Mouse (Mus musculus): ENCODE results near the gene Madd. TPM values are rescaled to one million over a fixed set of nuclear protein-coding genes. Genes with fewer than 3 reads are reported as not detected.

Madd gene
- 318 TPM in 1 of 2 replicates, not detected in the other for polyA plus RNA-seq (2012; ENCODE audit: insufficient read depth, insufficient read length, low replicate concordance, missing spikeins)

DNA sequence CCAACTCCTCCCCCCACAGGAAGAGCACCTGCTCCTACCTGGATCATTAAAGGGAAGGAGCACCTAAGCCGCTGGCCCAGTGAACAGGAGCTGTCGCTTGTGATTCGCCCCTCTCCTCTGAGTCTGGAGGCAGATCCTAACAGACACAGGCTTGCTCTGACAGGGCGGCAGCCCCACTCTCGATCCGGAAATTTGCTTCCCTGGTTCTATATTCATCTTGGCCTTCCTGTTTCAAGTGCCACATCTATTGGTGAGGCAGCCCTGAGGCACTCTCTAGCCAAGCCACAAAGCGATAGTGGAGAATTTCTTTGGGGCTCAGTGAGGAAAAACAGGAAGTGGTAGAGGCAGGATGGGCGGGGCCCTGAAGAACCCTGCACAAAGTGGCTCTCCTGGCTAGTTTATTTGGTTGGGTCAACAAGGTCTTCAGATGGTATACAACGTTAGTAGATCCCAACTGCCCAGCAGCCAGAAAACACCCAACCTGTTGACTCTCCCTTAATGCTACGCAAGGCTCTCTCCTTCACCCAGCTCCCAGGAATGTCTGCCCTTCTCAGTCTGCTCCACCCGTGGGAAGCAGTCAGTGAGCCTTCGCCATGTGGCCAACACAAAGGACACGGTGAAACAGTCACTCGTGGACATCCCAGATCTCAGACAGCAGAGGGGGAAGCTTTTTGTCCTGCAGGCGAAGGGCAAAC, at the start of gene Madd:
Gene Madd (minus strand): TSS at position 127 of the 695 bp plus-strand sequence.
- Histone ChIP-seq H3K27ac (ENCODE audit: insufficient read depth, low read depth, low read length) (peak within 1 kb of the TSS; percentile 78), H3K4me1 (ENCODE audit: control insufficient read depth, insufficient read depth, low read length) (peaks cover 8% of the 10 kb centered on the region), H3K4me3 (ENCODE audit: insufficient read depth, low read depth, low read length) (peak within 1 kb of the TSS; percentile 80)
- TF ChIP-seq POLR2A (IDR thresholded peaks at IDR 0.05; ENCODE audit: insufficient read depth, low read depth, low read length) (no peak), CTCF (IDR thresholded peaks at IDR 0.05; ENCODE audit: insufficient read depth, low read depth, low read length) (no peak)
- WGBS: 63% methylated on average over 15 of the region's 15 CpGs

DNA sequence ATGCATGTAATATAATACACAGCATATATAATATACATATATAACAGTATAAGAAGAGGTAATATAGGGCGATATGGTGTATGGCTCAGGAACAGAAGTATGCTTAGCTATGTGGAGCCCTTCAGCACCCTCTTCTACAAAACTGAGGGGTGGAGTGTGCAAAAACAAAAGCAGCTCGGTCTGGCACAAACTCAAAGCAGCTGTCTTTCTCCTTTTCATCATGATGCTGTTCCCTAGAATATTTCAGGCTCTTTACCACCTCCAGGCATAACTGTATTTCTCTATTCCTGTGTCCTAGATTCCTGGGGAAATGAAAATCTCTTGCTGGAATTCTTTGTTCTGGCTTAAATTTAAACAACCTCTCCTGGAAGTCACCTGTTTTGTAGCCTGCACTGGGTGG, 46.1 kb upstream of the Madd start:
- Histone ChIP-seq H3K4me1 (ENCODE audit: control insufficient read depth, insufficient read depth, low read length) (no peaks in the 10 kb centered on the region), H3K27ac (ENCODE audit: insufficient read depth, low read depth, low read length) (no peak overlapping the region), H3K4me3 (ENCODE audit: insufficient read depth, low read depth, low read length) (no peak overlapping the region)
- no peak for TF ChIP-seq CTCF (IDR thresholded peaks at IDR 0.05; ENCODE audit: insufficient read depth, low read depth, low read length)
- TF ChIP-seq POLR2A (IDR thresholded peaks at IDR 0.05; ENCODE audit: insufficient read depth, low read depth, low read length): no peak
- 76% methylated on average over 2 of the region's 2 CpGs for WGBS

DNA sequence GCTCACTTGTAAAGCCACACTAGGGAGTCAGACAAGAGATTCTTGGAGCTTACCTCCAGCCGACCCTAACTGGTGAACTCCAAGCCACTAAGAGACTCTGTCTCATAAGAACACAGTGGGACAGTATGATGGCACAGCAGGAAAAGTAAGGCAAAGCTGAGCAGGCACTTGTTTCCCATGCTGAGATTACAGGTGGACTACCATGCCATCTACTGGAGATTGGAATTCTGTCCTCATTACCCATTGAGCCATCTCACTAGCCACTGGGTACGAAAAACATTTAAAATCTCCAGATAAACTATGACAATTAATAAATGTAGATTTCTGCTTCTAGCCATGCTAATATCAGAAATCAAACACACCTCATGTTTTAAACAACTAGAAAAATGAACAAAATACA, 40.0 kb upstream of the Madd start:
- H3K27ac ChIP-seq (ENCODE audit: insufficient read depth, low read depth, low read length): no peak overlapping the region
- no peak overlapping the region for H3K4me3 ChIP-seq (ENCODE audit: insufficient read depth, low read depth, low read length)
- WGBS: 86% methylated on average over 2 of the region's 2 CpGs
- no peaks in the 10 kb centered on the region for H3K4me1 ChIP-seq (ENCODE audit: control insufficient read depth, insufficient read depth, low read length)
- no peak for TF ChIP-seq CTCF (IDR thresholded peaks at IDR 0.05; ENCODE audit: insufficient read depth, low read depth, low read length)
- TF ChIP-seq POLR2A (IDR thresholded peaks at IDR 0.05; ENCODE audit: insufficient read depth, low read depth, low read length): no peak

DNA sequence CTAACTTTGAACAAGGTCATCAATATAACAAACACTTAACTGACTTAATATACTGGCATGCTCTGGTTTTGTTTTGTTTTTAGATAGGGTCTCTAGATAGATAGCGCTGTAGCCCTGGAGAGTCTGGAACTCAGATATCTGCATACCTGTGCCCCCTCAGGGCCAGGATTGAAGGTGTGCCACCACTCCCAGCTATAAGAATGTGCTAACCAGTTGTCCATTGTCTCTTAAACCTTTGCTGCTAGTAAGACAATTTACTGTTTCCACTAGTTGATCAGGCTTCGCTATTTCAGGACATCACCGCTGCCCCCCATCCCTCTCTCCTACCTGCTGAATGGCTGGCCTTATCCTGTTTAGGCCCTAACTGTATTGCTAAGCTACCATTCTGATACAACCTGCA, 36.9 kb upstream of the Madd start:
- no peaks in the 10 kb centered on the region for H3K4me1 ChIP-seq (ENCODE audit: control insufficient read depth, insufficient read depth, low read length)
- TF ChIP-seq CTCF (IDR thresholded peaks at IDR 0.05; ENCODE audit: insufficient read depth, low read depth, low read length) (no peak), POLR2A (IDR thresholded peaks at IDR 0.05; ENCODE audit: insufficient read depth, low read depth, low read length) (no peak)
- WGBS: 98% methylated on average over 3 of the region's 3 CpGs
- H3K27ac ChIP-seq (ENCODE audit: insufficient read depth, low read depth, low read length): no peak overlapping the region
- no peak overlapping the region for H3K4me3 ChIP-seq (ENCODE audit: insufficient read depth, low read depth, low read length)

DNA sequence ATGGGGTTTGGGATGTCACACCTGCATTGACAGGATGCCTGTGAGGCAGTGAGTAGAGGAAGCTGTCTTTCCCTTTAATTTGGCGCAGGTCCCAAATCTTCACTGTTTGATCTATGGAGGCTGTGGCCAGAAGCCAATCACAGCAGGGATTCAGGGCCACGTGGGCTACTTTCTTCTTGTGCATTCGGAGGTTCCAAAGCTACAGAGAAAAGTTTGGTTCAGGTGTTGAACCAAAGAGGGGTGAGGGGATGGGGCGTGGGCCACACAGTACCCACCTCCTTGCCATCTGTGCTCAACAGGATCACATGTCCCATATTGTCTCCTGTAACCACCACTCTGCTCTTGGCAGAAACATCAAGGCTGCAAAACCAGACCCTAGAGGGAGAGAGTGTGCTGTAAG, 33.4 kb upstream of the Madd start:
- Histone ChIP-seq H3K27ac (ENCODE audit: insufficient read depth, low read depth, low read length) (no peak overlapping the region), H3K4me1 (ENCODE audit: control insufficient read depth, insufficient read depth, low read length) (no peaks in the 10 kb centered on the region), H3K4me3 (ENCODE audit: insufficient read depth, low read depth, low read length) (no peak overlapping the region)
- WGBS: 41% methylated on average over 4 of the region's 4 CpGs
- no peak for TF ChIP-seq CTCF (IDR thresholded peaks at IDR 0.05; ENCODE audit: insufficient read depth, low read depth, low read length)
- TF ChIP-seq POLR2A (IDR thresholded peaks at IDR 0.05; ENCODE audit: insufficient read depth, low read depth, low read length): no peak

DNA sequence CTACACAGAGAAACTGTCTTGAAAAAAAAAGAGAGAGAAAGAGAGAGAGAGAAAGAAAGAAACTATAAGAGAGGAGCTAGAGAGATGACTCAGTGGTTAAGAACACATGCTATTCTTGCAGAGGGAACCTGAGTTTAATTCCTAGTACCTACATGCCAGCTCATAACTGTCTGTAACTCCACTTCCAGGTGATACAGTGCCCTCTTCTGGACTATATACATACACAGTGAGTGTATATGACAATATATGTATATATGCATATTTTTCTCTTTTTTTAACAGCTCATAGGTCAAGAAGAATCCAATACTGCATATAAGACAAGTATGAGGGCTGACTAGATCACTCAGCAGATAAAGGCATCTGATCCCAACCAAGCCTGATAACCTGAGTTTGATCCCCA, 29.7 kb upstream of the Madd start:
- H3K4me1 ChIP-seq (ENCODE audit: control insufficient read depth, insufficient read depth, low read length): no peaks in the 10 kb centered on the region
- TF ChIP-seq POLR2A (IDR thresholded peaks at IDR 0.05; ENCODE audit: insufficient read depth, low read depth, low read length): no peak
- no peak for TF ChIP-seq CTCF (IDR thresholded peaks at IDR 0.05; ENCODE audit: insufficient read depth, low read depth, low read length)
- H3K27ac ChIP-seq (ENCODE audit: insufficient read depth, low read depth, low read length): no peak overlapping the region
- H3K4me3 ChIP-seq (ENCODE audit: insufficient read depth, low read depth, low read length): no peak overlapping the region

DNA sequence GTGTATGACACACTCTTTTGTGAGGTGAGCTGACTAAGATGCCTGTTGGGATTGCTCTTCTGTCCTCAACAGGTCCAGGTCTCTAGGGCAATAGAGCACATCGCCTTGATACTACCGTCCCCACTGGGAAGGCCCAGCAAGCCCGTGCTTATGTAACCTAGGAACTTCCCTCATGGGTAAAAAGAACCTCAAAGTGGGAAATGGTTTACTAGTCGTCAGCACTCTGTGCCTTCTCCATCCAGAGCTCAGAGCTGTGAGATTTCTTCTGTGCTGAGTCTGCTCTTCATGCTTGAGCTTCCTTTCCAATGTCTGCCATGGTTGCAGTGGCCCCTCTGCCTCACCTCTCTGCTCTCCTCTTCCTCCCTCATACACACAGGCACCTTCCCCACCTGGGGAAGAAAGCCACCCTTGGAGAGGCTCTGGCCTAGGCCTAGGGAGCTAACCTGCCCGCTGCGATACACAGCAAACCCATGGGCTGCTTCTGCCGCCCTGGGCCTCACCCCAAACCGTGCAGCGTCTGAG, 22.7 kb upstream of the Madd start:
- H3K4me1 ChIP-seq (ENCODE audit: control insufficient read depth, insufficient read depth, low read length): peaks cover 3% of the 10 kb centered on the region; the same call in 1 of the 2 replicates
- TF ChIP-seq POLR2A (IDR thresholded peaks at IDR 0.05; ENCODE audit: insufficient read depth, low read depth, low read length) (no peak), CTCF (IDR thresholded peaks at IDR 0.05; ENCODE audit: insufficient read depth, low read depth, low read length) (no peak)
- H3K4me3 ChIP-seq (ENCODE audit: insufficient read depth, low read depth, low read length): no peak overlapping the region
- no peak overlapping the region for H3K27ac ChIP-seq (ENCODE audit: insufficient read depth, low read depth, low read length)
- 89% methylated on average over 9 of the region's 9 CpGs for WGBS

DNA sequence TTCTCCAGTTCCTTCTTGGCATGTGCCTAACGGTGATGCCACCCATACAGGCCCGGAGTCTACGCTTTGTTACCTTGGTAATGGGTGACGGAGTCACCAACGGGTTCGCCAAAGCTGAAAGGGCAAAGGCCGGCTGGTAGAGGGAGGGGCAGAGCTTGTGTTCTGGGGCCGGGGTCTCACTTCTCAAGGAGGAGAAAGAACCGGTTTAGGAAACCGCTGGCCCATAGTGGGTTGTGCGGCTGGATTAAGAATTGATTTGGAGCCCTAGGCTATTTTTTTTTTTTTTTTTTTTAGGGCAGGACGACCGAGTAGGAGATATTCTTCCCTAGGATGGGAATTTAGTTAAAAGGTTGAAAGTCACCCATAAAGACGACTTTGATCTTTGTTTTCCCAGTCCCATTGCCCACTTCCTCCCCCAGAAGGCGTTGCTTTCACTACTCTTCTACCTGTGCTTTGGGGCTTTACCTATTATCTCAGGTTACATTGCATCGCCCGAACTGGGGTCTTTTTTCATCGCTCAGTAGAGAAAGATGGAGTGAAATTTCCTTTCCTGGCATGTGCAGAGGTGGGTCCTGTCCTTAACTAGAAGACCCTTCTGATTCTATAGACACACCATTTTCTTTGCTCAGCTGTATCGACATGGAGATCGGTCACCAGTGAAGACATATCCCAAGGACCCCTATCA, 19.5 kb upstream of the Madd start:
- TF ChIP-seq POLR2A (IDR thresholded peaks at IDR 0.05; ENCODE audit: insufficient read depth, low read depth, low read length): no peak
- TF ChIP-seq CTCF (IDR thresholded peaks at IDR 0.05; ENCODE audit: insufficient read depth, low read depth, low read length): no peak
- Histone ChIP-seq H3K4me1 (ENCODE audit: control insufficient read depth, insufficient read depth, low read length) (peaks cover 3% of the 10 kb centered on the region; the same call in 1 of the 2 replicates), H3K4me3 (ENCODE audit: insufficient read depth, low read depth, low read length) (peak overlapping the region; percentile 95), H3K27ac (ENCODE audit: insufficient read depth, low read depth, low read length) (peak overlapping the region; percentile 92; the same call in 1 of the 2 replicates)
- 12% methylated on average over 20 of the region's 20 CpGs for WGBS
